Mouse (Mus musculus) ovary, postnatal 14 days (tissue): ENCODE results near the gene Zfp654.

Experiments used
- DNase-seq: peaks from one replicate; pipeline ENCODE4 v3.0.0; 2022; ENCODE audit warnings: low spot score

The Zfp654 gene

DNA sequence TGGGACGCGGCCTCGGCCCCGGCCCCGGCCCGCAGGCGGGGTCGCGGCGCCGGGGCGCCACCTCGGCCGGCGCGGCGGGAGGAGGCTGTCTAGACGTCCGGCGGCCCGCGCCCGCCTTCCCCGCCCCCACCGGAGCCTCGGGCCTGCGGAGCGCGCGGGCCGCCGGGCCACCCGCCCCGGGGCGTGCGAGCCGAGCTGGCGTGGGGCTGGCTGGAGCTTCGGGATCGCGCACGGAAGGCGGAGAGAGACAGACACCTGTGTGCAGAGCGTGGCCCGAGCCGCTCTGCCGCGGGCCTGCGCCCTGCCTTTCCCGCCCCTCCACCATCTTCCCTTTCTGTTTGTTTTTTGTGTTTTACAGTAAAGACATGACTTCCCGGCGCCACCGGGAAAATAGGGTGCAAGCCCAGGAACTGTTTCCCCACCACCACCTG, 1.0 kb upstream of the Zfp654 start:
- peak; percentile 27 for DNase-seq

GRCm38 (mm10) chr16:64851085-64851562, 328 bp downstream of the Zfp654 start:
- DNase-seq = no peak

GRCm38 (mm10) chr16:64850287-64851084, 966 bp downstream of the Zfp654 start:
- peak; percentile 18 for DNase-seq

DNA sequence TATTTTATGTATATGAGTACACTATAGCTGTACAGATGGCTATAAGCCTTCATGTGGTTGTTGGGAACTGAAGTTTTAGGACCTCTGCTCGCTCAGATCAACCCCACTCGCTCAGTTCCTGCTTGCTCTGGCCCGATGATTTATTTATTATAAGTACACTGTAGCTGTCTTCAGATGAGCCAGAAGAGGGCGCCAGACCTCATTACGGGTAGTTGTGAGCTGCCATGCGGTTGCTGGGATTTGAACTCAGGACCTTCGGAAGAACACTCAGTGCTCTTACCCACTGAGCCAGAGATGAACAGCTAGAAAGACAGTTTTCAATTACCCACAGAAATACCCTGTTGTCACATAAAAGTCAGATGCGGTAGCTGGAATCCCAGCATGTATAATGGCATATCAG, 5.5 kb downstream of the Zfp654 start:
- DNase-seq = no peak

- DNase-seq = no peak
Observed at GRCm38 (mm10) chr16:64842374-64842729, 9.1 kb downstream of the Zfp654 start.

DNA sequence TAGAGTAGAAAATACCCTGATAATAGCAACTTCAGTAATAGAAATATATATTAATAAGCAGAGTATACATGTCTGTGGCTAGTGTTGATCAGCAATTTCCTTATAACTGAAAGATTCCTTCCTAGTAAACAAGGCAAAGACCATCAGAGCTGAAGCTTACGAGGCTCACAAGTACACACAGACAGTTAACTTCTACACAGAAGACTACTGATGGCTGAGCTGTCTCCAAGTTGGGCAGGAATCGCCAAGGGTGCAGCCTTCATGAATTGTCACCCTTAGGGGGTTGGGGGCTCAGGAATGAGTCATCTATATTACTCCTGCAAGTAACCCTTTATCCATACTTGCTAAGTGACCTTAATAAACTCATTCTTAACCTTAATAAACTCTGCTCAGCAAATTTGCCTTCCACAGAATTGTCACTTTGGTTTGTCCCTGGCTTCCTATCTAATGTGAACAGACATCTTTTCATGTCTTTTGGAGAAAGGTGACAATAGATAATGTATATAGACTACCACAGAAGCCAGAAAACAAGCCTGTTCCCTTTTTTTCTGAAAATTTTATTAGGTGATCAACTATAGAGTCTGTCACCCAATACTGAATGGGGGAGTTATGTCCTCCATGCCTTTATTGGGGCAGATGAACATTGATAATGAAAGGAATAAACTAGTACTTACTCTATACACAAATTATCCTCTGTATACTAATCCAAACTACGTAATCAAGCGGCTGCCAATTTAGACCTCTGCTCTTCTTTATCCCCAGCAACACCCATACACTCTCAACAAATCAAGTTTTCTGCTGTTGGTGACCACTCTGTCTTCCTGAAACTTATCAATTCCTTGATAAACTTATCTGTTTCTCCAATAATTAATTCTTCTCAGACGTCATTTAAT, 9.7 kb downstream of the Zfp654 start:
- DNase-seq = no peak

- DNase-seq = no peak
Observed at GRCm38 (mm10) chr16:64836709-64837108, 14.7 kb downstream of the Zfp654 start.

DNA sequence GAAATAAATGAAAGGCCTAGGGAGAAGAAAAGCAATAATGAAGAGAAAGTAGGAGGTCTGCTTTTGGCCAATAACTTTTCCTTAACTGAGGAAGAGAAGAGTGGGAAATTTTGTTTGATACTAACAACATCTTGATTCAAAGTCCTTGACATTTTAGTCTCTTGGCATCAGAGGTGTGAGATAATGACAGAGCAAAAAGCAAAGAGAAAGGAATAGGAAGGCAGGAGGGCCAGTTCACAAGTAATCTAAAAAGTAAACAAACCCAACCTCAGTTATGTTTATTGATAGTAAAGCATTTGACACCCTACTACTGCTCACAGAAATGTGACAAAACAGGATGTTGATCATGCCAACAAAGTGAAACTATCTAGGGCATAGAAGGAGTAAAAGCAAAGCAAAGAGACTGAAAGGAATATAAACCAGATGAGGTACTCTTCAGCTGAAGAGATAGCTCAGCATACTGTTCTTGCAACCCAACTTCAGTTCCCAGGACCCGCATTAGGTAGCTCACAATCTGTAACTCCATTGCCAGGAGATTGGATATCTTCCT, 15.4 kb downstream of the Zfp654 start:
- DNase-seq = no peak

GRCm38 (mm10) chr16:64830291-64830690, 21.2 kb downstream of the Zfp654 start:
- DNase-seq = no peak

DNA sequence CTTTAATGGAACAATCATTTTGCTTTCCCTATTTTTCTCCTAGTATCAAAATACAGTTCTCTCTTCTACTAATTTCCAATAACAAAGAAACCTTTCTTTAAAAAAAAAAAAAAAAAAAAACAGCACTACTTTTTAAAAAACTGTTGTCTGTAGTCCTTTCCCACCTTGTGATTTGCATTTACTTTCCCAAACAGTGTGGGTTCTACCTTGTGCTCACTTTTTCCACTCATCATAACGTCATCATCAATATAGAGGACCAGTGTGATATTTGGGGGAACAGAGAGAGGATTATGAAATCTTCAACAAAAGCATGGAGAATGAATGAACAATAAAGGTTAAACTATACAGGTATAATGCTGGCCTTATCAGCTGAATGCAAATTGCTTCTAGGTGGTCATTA, 27.0 kb downstream of the Zfp654 start:
- DNase-seq = no peak

- DNase-seq = no peak
Observed at GRCm38 (mm10) chr16:64823890-64824289, 27.6 kb downstream of the Zfp654 start.

GRCm38 (mm10) chr16:64817094-64817765, 34.2 kb downstream of the Zfp654 start:
- no peak for DNase-seq

DNA sequence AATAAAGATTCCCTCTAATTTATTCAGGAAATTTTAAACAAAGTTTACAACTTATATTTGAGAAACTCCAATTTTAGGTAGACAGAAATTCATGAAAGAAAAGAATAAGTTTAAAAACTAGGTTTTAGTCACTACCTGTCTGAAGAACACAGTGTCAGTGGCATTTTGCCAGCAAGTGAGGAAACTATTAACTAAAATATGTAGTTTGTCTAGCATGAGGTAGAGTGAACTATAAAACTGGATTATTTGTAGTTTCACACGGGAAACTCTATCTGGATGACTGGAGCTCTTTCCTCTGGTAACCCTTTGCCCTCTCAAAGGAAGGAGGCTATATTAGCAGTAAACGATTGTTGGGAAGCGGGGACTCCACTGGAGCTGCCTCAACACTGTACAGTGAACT, 48.4 kb downstream of the Zfp654 start:
- DNase-seq = no peak

DNA sequence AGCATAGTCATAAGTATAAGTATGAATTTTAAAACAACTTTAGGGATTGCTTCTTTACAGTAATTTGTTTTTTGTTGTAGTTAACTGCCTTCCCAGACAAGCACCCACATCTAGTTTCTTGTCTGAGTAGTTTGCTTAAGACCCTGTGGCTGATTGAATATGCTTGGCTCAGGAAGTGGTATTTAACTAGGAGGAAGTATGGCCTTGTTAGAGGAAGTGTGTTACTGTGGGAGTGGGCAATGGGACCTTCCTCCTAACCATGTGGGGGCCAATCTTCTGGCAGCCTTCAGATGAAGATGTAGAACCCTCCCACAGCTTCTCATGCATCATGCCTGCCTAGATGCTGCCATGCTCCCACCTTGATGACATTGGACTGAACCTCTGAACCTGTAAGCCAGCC, 49.8 kb downstream of the Zfp654 start:
- DNase-seq = no peak

GRCm38 (mm10) chr16:64800393-64800792, 51.1 kb downstream of the Zfp654 start:
- no peak for DNase-seq

DNA sequence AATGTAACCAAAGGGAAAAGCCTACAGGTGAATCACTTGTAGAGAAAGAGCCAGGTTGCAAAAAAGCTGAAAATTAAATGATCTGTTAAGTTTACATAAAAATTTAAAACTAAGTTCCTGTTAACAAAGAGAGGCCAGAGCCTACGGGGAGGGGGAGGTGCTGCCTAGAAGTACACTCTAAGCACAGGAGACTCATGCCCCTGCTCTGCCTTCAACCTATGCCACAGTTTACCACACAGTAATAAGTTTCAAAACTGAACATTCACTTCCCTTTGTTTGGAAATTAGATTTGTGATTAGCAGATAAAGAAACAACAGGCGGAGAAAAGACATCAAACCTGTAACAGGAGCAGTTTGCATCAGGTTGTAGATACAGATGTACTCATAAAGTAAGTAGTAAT, 56.6 kb downstream of the Zfp654 start:
- no peak for DNase-seq

- no peak for DNase-seq
Observed at GRCm38 (mm10) chr16:64789706-64790105, 61.7 kb downstream of the Zfp654 start.

DNA sequence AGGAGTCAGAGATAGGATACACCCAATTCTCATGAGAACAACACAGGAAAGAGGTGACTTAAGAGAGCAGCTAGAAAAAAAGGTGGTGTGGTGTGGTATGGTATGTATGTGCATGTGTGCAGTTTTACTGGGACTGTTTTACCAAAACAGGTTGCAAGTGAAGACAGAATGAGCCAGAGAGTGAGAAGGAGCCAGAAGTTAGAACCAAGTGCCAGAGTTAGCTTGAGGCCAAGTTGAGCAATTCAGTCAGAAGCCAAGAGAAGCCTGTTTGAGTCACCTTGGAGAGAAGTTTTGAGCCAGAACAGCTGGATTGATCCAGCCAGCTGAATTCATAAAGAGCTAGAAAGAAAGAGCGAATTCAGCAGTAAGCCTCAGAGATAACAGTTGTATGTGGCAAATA, 75.9 kb downstream of the Zfp654 start:
- DNase-seq = no peak

DNA sequence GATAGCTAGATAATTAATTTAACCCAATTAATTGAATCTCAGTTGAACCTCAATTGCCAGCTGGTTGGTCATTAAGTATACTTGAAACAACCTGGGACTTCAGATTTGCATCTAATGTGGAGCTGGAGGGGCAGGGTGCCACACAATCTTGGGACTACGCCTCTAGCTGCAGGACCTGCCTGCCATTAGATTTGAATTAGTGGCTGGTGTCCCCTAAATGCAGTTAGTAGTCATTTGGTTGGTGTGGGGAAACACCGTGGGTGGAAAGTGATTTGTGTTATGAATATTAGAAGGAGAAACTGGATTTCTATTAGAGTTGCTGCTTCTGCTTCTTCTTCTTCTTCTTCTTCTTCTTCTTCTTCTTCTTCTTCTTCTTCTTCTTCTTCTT, 80.0 kb downstream of the Zfp654 start:
- no peak for DNase-seq

DNA sequence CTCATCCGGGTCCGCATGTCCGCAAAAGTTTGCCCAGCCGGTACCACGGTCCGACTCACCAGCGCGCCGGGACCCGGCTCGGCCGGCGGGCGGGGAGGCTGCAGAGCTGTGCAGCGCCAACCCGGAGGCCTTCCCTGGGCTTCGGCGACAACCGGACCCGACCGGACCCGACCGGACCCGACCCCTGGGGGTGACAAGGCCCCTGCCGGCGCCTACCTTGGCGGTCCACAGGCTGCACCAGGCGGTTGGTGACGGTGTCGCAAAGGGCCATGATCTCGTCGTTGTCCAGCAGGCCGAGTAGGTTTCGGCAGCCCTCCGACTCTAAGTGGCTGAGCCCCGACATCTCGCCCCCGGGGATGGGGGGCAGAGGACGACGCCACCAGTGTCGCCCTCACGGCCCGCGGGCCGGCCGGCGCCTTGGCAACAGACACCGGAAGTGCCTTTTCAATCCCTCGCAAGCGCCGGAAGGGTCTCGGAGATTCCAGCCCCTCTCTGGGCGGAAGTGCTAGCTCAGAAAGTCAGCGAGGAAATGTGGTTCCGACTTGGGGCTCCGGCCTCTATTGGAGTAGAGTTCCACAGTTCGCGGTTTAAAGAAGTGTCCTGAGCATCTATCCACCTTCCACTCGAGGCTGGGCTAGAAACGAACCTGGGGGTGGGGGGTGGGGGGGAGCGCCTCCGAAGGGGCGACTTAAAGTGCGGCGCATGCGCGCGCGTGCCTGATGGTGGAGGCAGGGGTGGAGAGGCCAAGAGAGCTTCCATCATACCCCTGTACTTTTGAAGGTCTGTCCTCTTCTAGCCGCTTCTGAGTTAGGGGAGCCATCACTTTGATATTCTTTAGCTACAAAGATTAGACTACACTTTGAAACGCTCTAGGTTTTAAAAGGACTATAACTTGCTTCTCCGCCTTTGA, 80.7 kb downstream of the Zfp654 start, which contains the start of gene 4930453N24Rik:
4930453N24Rik (minus strand) TSS at position 641 of the 910 bp plus-strand sequence.
- peak; percentile 78 for DNase-seq

GRCm38 (mm10) chr16:64766696-64767300, 84.7 kb downstream of the Zfp654 start:
- DNase-seq = no peak
